Mouse (Mus musculus) c-Kit-positive CD71-positive TER-119-negative erythroid progenitor cells, embryonic 14.5 days (primary cell): ENCODE results near the gene Chmp3.

Experiments used
- DNase-seq: peaks from one replicate; pipeline ENCODE4 v3.0.0-alpha.2; 2013; ENCODE audit warnings: low read depth

Chmp3 gene

GRCm38 (mm10) chr6:71543686-71544499 lies at the start of gene Chmp3:
Gene Chmp3, plus strand, starts transcription at chr6:71543797.
- DNase-seq: peak; percentile 91

- DNase-seq: peak; percentile 28
Measured at GRCm38 (mm10) chr6:71494341-71495020, 49.1 kb upstream of the Chmp3 start.

- no peak for DNase-seq
Measured at GRCm38 (mm10) chr6:71500575-71500974, 43.0 kb upstream of the Chmp3 start.

- DNase-seq: no peak
Measured at GRCm38 (mm10) chr6:71503001-71503400, 40.6 kb upstream of the Chmp3 start.

GRCm38 (mm10) chr6:71503670-71504069 lies 39.9 kb upstream of the Chmp3 start:
- no peak for DNase-seq

GRCm38 (mm10) chr6:71504091-71504490 lies 39.5 kb upstream of the Chmp3 start:
- DNase-seq: no peak

- DNase-seq: no peak
Measured at GRCm38 (mm10) chr6:71505671-71506070, 37.9 kb upstream of the Chmp3 start.

GRCm38 (mm10) chr6:71519476-71519875 lies 24.1 kb upstream of the Chmp3 start:
- DNase-seq: no peak

GRCm38 (mm10) chr6:71525556-71525955 lies 18.0 kb upstream of the Chmp3 start:
- DNase-seq: no peak

GRCm38 (mm10) chr6:71527056-71527455 lies 16.5 kb upstream of the Chmp3 start:
- DNase-seq: no peak

- DNase-seq: no peak
Measured at GRCm38 (mm10) chr6:71527826-71528225, 15.8 kb upstream of the Chmp3 start.

GRCm38 (mm10) chr6:71530176-71530575 lies 13.4 kb upstream of the Chmp3 start:
- no peak for DNase-seq

GRCm38 (mm10) chr6:71537286-71537685 lies 6.3 kb upstream of the Chmp3 start:
- no peak for DNase-seq

- no peak for DNase-seq
Measured at GRCm38 (mm10) chr6:71555507-71555951, 11.9 kb downstream of the Chmp3 start.

GRCm38 (mm10) chr6:71556826-71557225 lies 13.2 kb downstream of the Chmp3 start:
- DNase-seq: no peak

GRCm38 (mm10) chr6:71568616-71569015 lies 25.0 kb downstream of the Chmp3 start:
- DNase-seq: no peak

- no peak for DNase-seq
Measured at GRCm38 (mm10) chr6:71569025-71569424, 25.4 kb downstream of the Chmp3 start.

GRCm38 (mm10) chr6:71575359-71575758 lies 31.8 kb downstream of the Chmp3 start:
- DNase-seq: no peak

- no peak for DNase-seq
Measured at GRCm38 (mm10) chr6:71579478-71579877, 35.9 kb downstream of the Chmp3 start.

GRCm38 (mm10) chr6:71583198-71583597 lies 39.6 kb downstream of the Chmp3 start:
- DNase-seq: no peak

- no peak for DNase-seq
Measured at GRCm38 (mm10) chr6:71589401-71589800, 45.8 kb downstream of the Chmp3 start.

- no peak for DNase-seq
Measured at GRCm38 (mm10) chr6:71590154-71590553, 46.6 kb downstream of the Chmp3 start.

GRCm38 (mm10) chr6:71607756-71608155 lies 64.2 kb downstream of the Chmp3 start:
- DNase-seq: no peak
